Mouse (Mus musculus): ENCODE measurements around the gene Hoxb3. TPM values are rescaled to one million over a fixed set of nuclear protein-coding genes. Genes with fewer than 3 reads are reported as not detected.
A peak's percentile ranks its signal among the peaks of the same experiment; 100 is the strongest.

Hoxb3 gene
- polyA plus RNA-seq, 1 experiment from 2014 or later: 4.2 TPM

- H3K9ac ChIP-seq (ENCODE audit: low read depth, low read length): no peak overlapping the region
- H3K4me3 ChIP-seq (replicated peaks; ENCODE audit: low read depth, low read length): no peak overlapping the region
- 15% methylated on average over 5 of the region's 5 CpGs for WGBS
- TF ChIP-seq CTCF (IDR thresholded peaks at IDR 0.05; ENCODE audit: low read depth): no peak
- no peaks in the 10 kb centered on the region for H3K9me3 ChIP-seq (replicated peaks; ENCODE audit: low read length)
- ATAC-seq (replicated peaks; ENCODE audit: low FRiP score, low read depth) (peak; percentile 49; the same call in 1 of the 2 replicates), DNase-seq (ENCODE audit: low spot score) (no peak)
- no peaks in the 10 kb centered on the region; the same call in 1 of the 2 replicates for H3K27me3 ChIP-seq (ENCODE audit: insufficient read depth, low read length)
- H3K4me1 ChIP-seq (replicated peaks; ENCODE audit: insufficient read depth, low read length): peaks cover 3% of the 10 kb centered on the region; the same call in 1 of the 2 replicates
- no peak overlapping the region for H3K27ac ChIP-seq
- H3K36me3 ChIP-seq (ENCODE audit: insufficient read depth, low read length): no peaks in the 10 kb centered on the region
- no peak overlapping the region for H3K4me2 ChIP-seq (ENCODE audit: low read length)
These were observed 40.7 kb downstream of the Hoxb3 start for GRCm38 (mm10) chr11:96363807-96364206.

- Histone ChIP-seq H3K27ac (no peak within 1 kb of the TSS), H3K9ac (ENCODE audit: low read depth, low read length) (peak within 1 kb of the TSS; percentile 32), H3K4me2 (ENCODE audit: low read length) (peak within 1 kb of the TSS; percentile 46), H3K27me3 (ENCODE audit: insufficient read depth, low read length) (no peaks in the 10 kb centered on the region; the same call in 1 of the 2 replicates), H3K4me3 (replicated peaks; ENCODE audit: low read depth, low read length) (peak within 1 kb of the TSS; percentile 10; the same call in 1 of the 2 replicates), H3K9me3 (replicated peaks; ENCODE audit: low read length) (no peaks in the 10 kb centered on the region), H3K36me3 (ENCODE audit: insufficient read depth, low read length) (no peaks in the 10 kb centered on the region), H3K4me1 (replicated peaks; ENCODE audit: insufficient read depth, low read length) (peaks cover 3% of the 10 kb centered on the region; the same call in 1 of the 2 replicates)
- WGBS: 26% methylated on average over 26 of the region's 26 CpGs
- ATAC-seq (replicated peaks; ENCODE audit: low FRiP score, low read depth) (no peak), DNase-seq (ENCODE audit: low spot score) (no peak)
- no peak for TF ChIP-seq CTCF (IDR thresholded peaks at IDR 0.05; ENCODE audit: low read depth)
These were observed 42.4 kb downstream of the Hoxb3 start, which contains the start of gene Hoxb1 for GRCm38 (mm10) chr11:96365441-96366091. Gene Hoxb1, plus strand, starts transcription at chr11:96365752.

- no peak; the same call in 1 of the 2 replicates for TF ChIP-seq CTCF (IDR thresholded peaks at IDR 0.05; ENCODE audit: low read depth)
- peak overlapping the region; percentile 46 for H3K4me2 ChIP-seq (ENCODE audit: low read length)
- no peaks in the 10 kb centered on the region for H3K36me3 ChIP-seq (ENCODE audit: insufficient read depth, low read length)
- H3K4me3 ChIP-seq (replicated peaks; ENCODE audit: low read depth, low read length): peak overlapping the region; percentile 10; the same call in 1 of the 2 replicates
- peaks cover 3% of the 10 kb centered on the region; the same call in 1 of the 2 replicates for H3K4me1 ChIP-seq (replicated peaks; ENCODE audit: insufficient read depth, low read length)
- DNase-seq (ENCODE audit: low spot score) (peak; percentile 55), ATAC-seq (replicated peaks; ENCODE audit: low FRiP score, low read depth) (peak; percentile 67; the same call in 1 of the 2 replicates)
- no peaks in the 10 kb centered on the region for H3K9me3 ChIP-seq (replicated peaks; ENCODE audit: low read length)
- H3K27ac ChIP-seq: no peak overlapping the region
- 7% methylated on average over 47 of the region's 47 CpGs for WGBS
- no peaks in the 10 kb centered on the region; the same call in 1 of the 2 replicates for H3K27me3 ChIP-seq (ENCODE audit: insufficient read depth, low read length)
- peak overlapping the region; percentile 32 for H3K9ac ChIP-seq (ENCODE audit: low read depth, low read length)
These were observed 43.2 kb downstream of the Hoxb3 start for GRCm38 (mm10) chr11:96366092-96367041.

- no peak for TF ChIP-seq CTCF (IDR thresholded peaks at IDR 0.05; ENCODE audit: low read depth)
- no peaks in the 10 kb centered on the region; the same call in 1 of the 2 replicates for H3K27me3 ChIP-seq (ENCODE audit: insufficient read depth, low read length)
- no peak for ATAC-seq (replicated peaks; ENCODE audit: low FRiP score, low read depth)
- H3K36me3 ChIP-seq (ENCODE audit: insufficient read depth, low read length): no peaks in the 10 kb centered on the region
- H3K4me3 ChIP-seq (replicated peaks; ENCODE audit: low read depth, low read length): no peak overlapping the region
- H3K9me3 ChIP-seq (replicated peaks; ENCODE audit: low read length): no peaks in the 10 kb centered on the region
- DNase-seq (ENCODE audit: low spot score): no peak
- 65% methylated on average over 6 of the region's 6 CpGs for WGBS
- peaks cover 3% of the 10 kb centered on the region; the same call in 1 of the 2 replicates for H3K4me1 ChIP-seq (replicated peaks; ENCODE audit: insufficient read depth, low read length)
- H3K27ac ChIP-seq: no peak overlapping the region
- H3K4me2 ChIP-seq (ENCODE audit: low read length): peak overlapping the region; percentile 46; the same call in 1 of the 2 replicates
- no peak overlapping the region for H3K9ac ChIP-seq (ENCODE audit: low read depth, low read length)
These were observed 44.0 kb downstream of the Hoxb3 start for GRCm38 (mm10) chr11:96367141-96367540.

- Histone ChIP-seq H3K27me3 (ENCODE audit: insufficient read depth, low read length) (no peaks in the 10 kb centered on the region; the same call in 1 of the 2 replicates), H3K4me3 (replicated peaks; ENCODE audit: low read depth, low read length) (no peak overlapping the region), H3K4me1 (replicated peaks; ENCODE audit: insufficient read depth, low read length) (peaks cover 7% of the 10 kb centered on the region), H3K9me3 (replicated peaks; ENCODE audit: low read length) (no peaks in the 10 kb centered on the region), H3K9ac (ENCODE audit: low read depth, low read length) (no peak overlapping the region), H3K27ac (no peak overlapping the region), H3K36me3 (ENCODE audit: insufficient read depth, low read length) (no peaks in the 10 kb centered on the region), H3K4me2 (ENCODE audit: low read length) (no peak overlapping the region)
- 42% methylated on average over 5 of the region's 5 CpGs for WGBS
- DNase-seq (ENCODE audit: low spot score) (no peak), ATAC-seq (replicated peaks; ENCODE audit: low FRiP score, low read depth) (no peak)
- TF ChIP-seq CTCF (IDR thresholded peaks at IDR 0.05; ENCODE audit: low read depth): no peak
These were observed 45.6 kb downstream of the Hoxb3 start for GRCm38 (mm10) chr11:96368686-96369085.

GRCm38 (mm10) chr11:96369140-96369539 lies 46.0 kb downstream of the Hoxb3 start:
- Histone ChIP-seq H3K36me3 (ENCODE audit: insufficient read depth, low read length) (no peaks in the 10 kb centered on the region), H3K4me2 (ENCODE audit: low read length) (no peak overlapping the region), H3K4me3 (replicated peaks; ENCODE audit: low read depth, low read length) (no peak overlapping the region), H3K9ac (ENCODE audit: low read depth, low read length) (no peak overlapping the region), H3K27ac (no peak overlapping the region), H3K27me3 (ENCODE audit: insufficient read depth, low read length) (no peaks in the 10 kb centered on the region; the same call in 1 of the 2 replicates), H3K4me1 (replicated peaks; ENCODE audit: insufficient read depth, low read length) (peaks cover 6% of the 10 kb centered on the region), H3K9me3 (replicated peaks; ENCODE audit: low read length) (no peaks in the 10 kb centered on the region)
- no peak for DNase-seq (ENCODE audit: low spot score)
- WGBS: 66% methylated on average over 7 of the region's 7 CpGs
- ATAC-seq (replicated peaks; ENCODE audit: low FRiP score, low read depth): no peak
- TF ChIP-seq CTCF (IDR thresholded peaks at IDR 0.05; ENCODE audit: low read depth): no peak

Measured in kidney, postnatal 0 days (tissue).